Mouse (Mus musculus): Measurements from ENCODE around the gene Tyw1. TPM values are rescaled to one million over a fixed set of nuclear protein-coding genes. Genes with fewer than 3 reads are reported as not detected.

Gene Tyw1
- polyA plus RNA-seq, 3 experiments from 2014 or later, result 30.4 to 35.1 (median 33.9) TPM

- ATAC-seq, result no peak
Observed at GRCm38 (mm10) chr5:130266651-130267050, 11.2 kb downstream of the Tyw1 start.

- ATAC-seq, result peak; percentile 60
Observed at GRCm38 (mm10) chr5:130267316-130267715, 11.9 kb downstream of the Tyw1 start.

DNA sequence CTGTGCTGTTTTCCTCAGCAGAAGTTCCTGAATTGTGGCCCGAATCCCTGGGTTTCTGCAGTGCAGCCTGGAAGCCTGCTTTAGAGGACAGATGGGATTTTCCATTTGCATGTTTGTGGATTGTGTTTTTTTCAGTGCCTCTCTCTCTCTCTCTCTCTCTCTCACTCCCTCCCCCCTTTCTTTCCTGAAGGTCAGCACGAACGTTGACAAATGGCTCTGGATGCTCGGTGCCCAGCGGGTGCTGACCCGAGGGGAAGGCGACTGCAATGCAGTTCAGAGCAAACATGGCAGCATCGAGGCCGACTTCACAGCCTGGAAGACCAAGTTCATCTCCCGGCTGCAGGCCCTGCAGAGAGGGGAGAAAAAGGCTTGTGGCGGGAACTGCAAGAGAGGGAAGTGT lies 13.6 kb downstream of the Tyw1 start:
- ATAC-seq, result no peak

GRCm38 (mm10) chr5:130272344-130272743 lies 16.9 kb downstream of the Tyw1 start:
- ATAC-seq, result no peak

GRCm38 (mm10) chr5:130273046-130273445 lies 17.6 kb downstream of the Tyw1 start:
- no peak for ATAC-seq

DNA sequence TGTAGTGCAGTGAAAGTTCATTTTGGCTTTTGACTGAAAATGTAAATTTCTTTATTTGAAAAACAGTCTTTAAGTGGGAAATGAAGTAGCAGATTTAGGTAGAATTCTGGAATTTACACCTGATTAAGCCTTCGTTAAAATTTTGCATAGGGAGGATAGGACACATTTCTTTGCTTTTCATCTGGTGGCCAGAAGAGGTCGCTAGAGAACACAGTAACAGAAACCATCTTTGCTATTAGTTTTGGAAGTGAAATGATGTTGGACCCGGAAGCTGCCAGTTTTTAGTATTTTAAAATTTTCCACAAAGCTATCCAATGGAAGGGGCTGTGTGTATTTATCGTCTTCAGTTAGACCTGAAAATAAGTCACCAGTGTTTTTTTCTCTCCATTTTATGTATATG lies 20.1 kb downstream of the Tyw1 start:
- peak; percentile 48 for ATAC-seq

DNA sequence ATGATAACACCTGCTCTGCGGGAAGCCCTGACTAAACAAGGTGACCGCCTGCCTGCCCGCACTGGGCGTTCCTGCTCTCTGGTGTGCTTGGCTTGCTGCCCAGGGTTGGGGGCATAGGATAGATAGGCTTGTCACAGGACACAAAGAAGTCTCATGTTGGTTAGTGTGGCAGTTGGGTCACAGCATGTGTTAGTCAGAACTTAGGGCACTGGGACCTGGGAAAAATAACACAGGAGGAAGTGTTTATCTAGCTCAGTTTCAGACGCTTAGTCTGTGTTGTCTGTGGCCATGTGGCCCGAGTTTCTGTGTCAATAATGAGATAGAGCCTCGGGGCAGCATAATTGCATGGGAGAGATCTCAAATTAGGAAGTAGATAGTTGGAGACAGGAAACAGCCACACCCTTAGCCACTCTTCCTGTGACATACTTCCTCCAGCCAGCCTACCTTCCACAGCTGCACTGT lies 22.6 kb downstream of the Tyw1 start:
- ATAC-seq, result no peak

DNA sequence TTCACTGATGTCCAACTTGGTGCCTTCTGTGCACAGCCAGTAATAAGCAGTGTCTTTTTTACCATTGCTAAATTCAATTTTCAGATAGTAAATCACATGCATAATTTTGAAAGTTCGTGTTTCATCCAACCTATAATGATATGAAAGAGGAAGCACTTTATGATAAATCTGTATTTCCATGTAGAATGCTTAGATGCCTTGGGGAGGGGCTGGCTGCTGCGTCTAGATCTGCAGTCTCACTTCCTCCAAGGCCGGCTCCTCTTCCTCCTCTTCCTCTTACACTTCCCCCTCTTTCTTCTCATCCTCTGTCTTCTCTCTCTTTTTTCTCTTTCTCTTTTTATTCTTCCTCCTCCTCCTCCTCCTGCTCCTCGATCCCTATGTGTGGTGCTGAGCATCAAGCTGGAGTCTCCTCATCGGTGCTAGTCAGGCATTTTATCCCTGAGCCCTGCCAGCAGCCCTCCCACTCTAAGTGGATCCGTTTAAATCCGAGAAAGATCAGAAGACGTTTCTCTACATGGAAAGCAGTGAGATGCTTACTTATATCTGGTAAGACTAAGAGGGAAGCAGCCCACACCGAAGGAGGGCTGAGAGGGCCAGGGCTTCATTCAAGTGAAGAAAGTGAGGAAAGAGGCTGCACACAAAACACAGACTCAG lies 27.8 kb downstream of the Tyw1 start:
- no peak for ATAC-seq

- ATAC-seq, result no peak
Observed at GRCm38 (mm10) chr5:130288106-130288505, 32.7 kb downstream of the Tyw1 start.

GRCm38 (mm10) chr5:130290242-130290641 lies 34.8 kb downstream of the Tyw1 start:
- no peak for ATAC-seq

GRCm38 (mm10) chr5:130290775-130291174 lies 35.4 kb downstream of the Tyw1 start:
- ATAC-seq, result no peak

- no peak for ATAC-seq
Observed at GRCm38 (mm10) chr5:130292976-130293375, 37.6 kb downstream of the Tyw1 start.

DNA sequence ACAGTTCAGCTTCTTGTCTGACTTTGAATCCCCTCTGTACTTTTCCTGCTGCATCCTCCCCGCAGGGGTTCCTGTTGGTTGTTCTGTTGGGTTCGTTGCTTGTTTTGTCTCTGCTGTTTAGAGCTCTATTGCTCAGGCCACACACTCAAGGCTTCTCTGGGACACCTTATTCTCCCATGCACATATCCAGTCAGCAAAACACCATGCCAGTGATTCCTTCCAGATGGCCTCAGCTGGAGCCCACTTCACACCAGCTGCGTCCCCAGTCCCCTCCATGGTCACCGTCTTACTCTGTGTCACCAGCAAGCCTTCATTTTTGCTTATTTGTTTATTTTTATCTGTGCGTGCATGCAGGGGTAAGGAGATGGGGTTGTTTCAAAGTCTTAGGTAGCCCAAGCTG lies 38.5 kb downstream of the Tyw1 start:
- ATAC-seq, result no peak

DNA sequence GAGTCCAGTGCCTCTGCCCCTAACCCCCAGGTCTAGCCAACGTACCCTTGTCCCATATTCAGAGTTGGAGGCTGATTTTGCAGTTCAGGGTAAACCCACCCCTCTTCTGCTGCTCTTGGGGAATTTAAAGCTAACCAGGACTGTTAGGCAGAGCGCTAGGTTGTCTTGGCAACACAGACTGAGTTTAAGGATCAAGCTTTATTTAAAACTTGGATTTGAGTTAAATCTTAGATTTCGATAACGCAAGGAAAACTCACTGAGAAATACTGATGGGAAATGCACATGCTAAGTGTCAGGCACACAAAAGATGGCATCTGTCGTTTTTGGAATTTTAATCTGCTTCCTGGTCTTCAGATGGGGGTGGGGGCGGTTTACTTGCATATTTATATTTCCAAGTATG lies 39.2 kb downstream of the Tyw1 start:
- no peak for ATAC-seq

- ATAC-seq, result no peak
Observed at GRCm38 (mm10) chr5:130296071-130296470, 40.7 kb downstream of the Tyw1 start.

- ATAC-seq, result no peak
Observed at GRCm38 (mm10) chr5:130298831-130299460, 43.5 kb downstream of the Tyw1 start.

DNA sequence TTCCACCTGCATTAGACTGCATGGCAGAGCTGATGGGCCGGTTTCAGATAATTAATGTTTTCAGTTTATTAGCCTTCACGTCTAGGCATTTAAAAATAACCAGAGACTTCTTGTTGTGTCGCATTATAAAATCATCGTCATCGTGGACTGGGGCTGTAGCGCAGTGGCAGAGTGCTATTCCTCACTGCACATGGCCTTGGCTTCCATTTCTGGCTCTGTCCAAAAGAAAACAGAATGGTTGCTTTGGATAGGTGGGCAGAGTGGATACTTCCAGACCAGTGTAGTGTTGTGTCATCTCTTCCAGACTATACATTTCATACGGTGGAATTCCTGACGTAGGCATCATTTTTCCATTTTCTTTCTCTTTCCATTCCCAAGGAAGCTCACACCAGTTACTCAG lies 44.1 kb downstream of the Tyw1 start:
- ATAC-seq, result no peak

GRCm38 (mm10) chr5:130303611-130304010 lies 48.2 kb downstream of the Tyw1 start:
- no peak for ATAC-seq

- no peak for ATAC-seq
Observed at GRCm38 (mm10) chr5:130307921-130308320, 52.5 kb downstream of the Tyw1 start.

- no peak for ATAC-seq
Observed at GRCm38 (mm10) chr5:130310077-130310476, 54.7 kb downstream of the Tyw1 start.

- ATAC-seq, result no peak
Observed at GRCm38 (mm10) chr5:130310827-130311226, 55.4 kb downstream of the Tyw1 start.

- ATAC-seq, result no peak
Observed at GRCm38 (mm10) chr5:130313488-130313887, 58.1 kb downstream of the Tyw1 start.

GRCm38 (mm10) chr5:130314926-130315325 lies 59.5 kb downstream of the Tyw1 start:
- ATAC-seq, result no peak

- ATAC-seq, result no peak
Observed at GRCm38 (mm10) chr5:130316321-130316720, 60.9 kb downstream of the Tyw1 start.

DNA sequence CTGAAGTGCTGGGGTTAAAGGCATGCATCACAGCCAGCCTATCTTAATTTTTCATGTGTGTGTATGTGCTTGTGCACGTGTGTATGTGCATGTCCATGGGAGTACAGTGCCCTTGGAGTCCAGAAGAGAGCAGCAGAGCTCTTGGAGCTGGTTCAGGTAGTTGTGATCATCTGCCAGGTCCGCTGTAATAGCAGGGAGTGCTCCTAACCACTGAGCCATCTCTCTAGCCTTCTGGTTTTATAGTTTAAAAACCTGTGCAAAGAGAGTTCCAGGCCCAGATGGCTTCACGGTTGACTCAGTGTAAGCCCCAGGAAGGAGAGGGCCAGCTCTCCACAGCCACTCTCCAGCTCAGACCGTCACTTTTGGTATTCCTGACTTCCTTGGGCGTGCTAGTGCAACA lies 64.4 kb downstream of the Tyw1 start:
- no peak for ATAC-seq

All from inflammation-experienced regulatory T-cells, adult 6 months (primary cell).